Mouse (Mus musculus) heart, adult 2 months (tissue): ENCODE results near the gene Zbtb32. TPM values are rescaled to one million over a fixed set of nuclear protein-coding genes. Genes with fewer than 3 reads are reported as not detected.

Experiments
- DNase-seq, 2 experiments: peaks; one replicate each; pipeline ENCODE4 v3.0.0; 2021
- H3K27ac ChIP-seq: fragments of 200-600 bp; 2 replicates; pipeline ENCODE4 v1.8.1; 2022
- H3K27me3 ChIP-seq: fragments of 200-500 bp; 2 replicates; pipeline ENCODE4 v1.6.1; 2012; ENCODE audit warnings: mild to moderate bottlenecking, low read length, inconsistent platforms, mixed read lengths; ENCODE audit not compliant: control insufficient read depth, insufficient read depth
- H3K36me3 ChIP-seq: fragments of 200-500 bp; 2 replicates; pipeline ENCODE4 v1.6.1; 2012; ENCODE audit warnings: low read length, inconsistent platforms; ENCODE audit not compliant: control insufficient read depth, insufficient read depth
- H3K4me1 ChIP-seq: fragments of 200-500 bp; 2 replicates; pipeline ENCODE4 v1.6.1; 2011; ENCODE audit warnings: low read length; ENCODE audit not compliant: control insufficient read depth, insufficient read depth
- H3K4me3 ChIP-seq: fragments of 200-600 bp; 2 replicates; pipeline ENCODE4 v1.8.1; 2022
- H3K79me2 ChIP-seq: fragments of 200-500 bp; replicated peaks from 2 replicates; pipeline ENCODE4 v1.6.1; 2012; ENCODE audit warnings: mild to moderate bottlenecking, inconsistent platforms, low read length, moderate library complexity, mixed read lengths; ENCODE audit not compliant: control insufficient read depth, insufficient read depth
- H3K9ac ChIP-seq: fragments of 200-500 bp; 2 replicates; pipeline ENCODE4 v1.6.1; 2012; ENCODE audit warnings: low read depth, mild to moderate bottlenecking, control low read depth, inconsistent platforms, low read length, mixed read lengths
- CTCF ChIP-seq: fragments of 200-600 bp; IDR thresholded peaks from 2 replicates; pipeline ENCODE4 v1.8.1; 2022; ENCODE audit warnings: antibody characterized with exemption, mild to moderate bottlenecking, moderate library complexity
- EP300 ChIP-seq: fragments of 200-500 bp; IDR thresholded peaks from 2 replicates; pipeline ENCODE4 v1.6.1; 2011; ENCODE audit warnings: low read depth, low read length, control low read depth; ENCODE audit not compliant: insufficient read depth
- POLR2A ChIP-seq: fragments of 200-500 bp; IDR thresholded peaks from 2 replicates; pipeline ENCODE4 v1.6.1; 2011; ENCODE audit warnings: mild to moderate bottlenecking, low read depth, low read length, control low read depth; ENCODE audit not compliant: insufficient read depth
- WGBS: fragments of 180-500 bp; shearing (Covaris S2); methylation state at CpG from one replicate; pipeline ENCODE4 v1.1.7; 2018; 5-methylcytosine and 5-hydroxymethylcytosine counted together
- intact Hi-C: fragments of 180-260 bp; cut with DNase I; formaldehyde crosslinking; loops from one replicate; pipeline ENCODE4 v1.15.1; 2025
- polyA plus RNA-seq: library from polyadenylated mRNA; depleted of rRNA; stranded (reverse); fragments of >200 nt; gene quantifications from 2 replicates; pipeline ENCODE4 v1.2.3, GENCODE M21; 2012
- total RNA-seq, 2 experiments: library from RNA; stranded (reverse); gene quantifications; 2 replicates each; pipeline ENCODE4 v1.2.3; 2021

Gene Zbtb32
- total and polyA plus RNA-seq, 3 experiments, result 0.11 to 0.64 TPM; not detected in 1

DNA sequence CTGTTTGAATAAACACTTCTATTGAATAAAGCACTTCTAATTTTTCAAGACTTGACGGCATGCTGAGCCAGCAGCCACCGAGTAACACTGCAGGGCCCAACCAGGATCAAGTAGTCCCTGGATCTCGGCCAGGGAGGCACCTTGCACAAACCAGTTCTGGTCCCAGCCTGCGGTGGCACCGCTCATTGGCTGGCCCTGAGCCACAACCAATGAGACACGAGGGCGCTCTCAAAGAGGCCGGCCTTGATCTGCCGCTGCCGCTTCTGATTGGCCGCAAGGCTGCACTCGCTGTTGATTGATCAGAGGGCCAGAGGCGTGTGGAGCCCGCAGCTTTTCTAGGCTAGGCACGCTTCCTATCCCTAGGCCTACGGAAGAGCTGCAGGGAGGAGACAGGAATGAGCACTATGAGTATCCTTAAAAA, 1.2 kb upstream of the Zbtb32 start:
- Histone ChIP-seq H3K9ac (no peak overlapping the region), H3K36me3 (no peaks in the 10 kb centered on the region), H3K79me2 (no peaks in the 10 kb centered on the region), H3K4me3 (no peak overlapping the region), H3K27me3 (no peaks in the 10 kb centered on the region), H3K27ac (no peak overlapping the region), H3K4me1 (no peaks in the 10 kb centered on the region)
- intact Hi-C loops, result loop anchor here (10.0 kb wide), 1 partner anchor 355 kb away; the partner anchor contains the start of gene Usf2
- TF ChIP-seq EP300 (no peak), POLR2A (no peak), CTCF (no peak)
- WGBS, result under 1% methylated on average over 16 of the region's 16 CpGs
- DNase-seq, result peak; percentile 73 to 88

DNA sequence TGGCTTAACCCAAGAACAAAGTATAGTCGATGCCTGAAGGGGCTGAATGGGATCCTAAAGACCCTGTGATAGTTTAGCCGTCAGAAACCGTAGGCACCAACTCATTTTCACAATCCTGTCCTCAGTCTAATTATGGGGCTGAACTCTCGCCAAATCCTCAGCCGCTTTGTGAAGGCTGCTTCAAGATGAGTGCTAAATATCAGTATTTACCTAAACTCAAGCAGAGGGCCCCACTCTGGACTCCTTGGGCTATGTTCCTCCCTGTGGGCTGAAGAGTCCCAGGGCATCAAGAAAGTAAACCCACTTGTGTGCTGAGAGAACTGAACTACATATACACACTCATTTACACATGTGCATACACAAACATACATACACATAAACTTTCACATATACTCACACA, 1.9 kb downstream of the Zbtb32 start:
- H3K36me3 ChIP-seq, result no peaks in the 10 kb centered on the region
- no peaks in the 10 kb centered on the region for H3K27me3 ChIP-seq
- H3K4me3 ChIP-seq, result no peak overlapping the region
- 60% methylated on average over 5 of the region's 5 CpGs for WGBS
- H3K4me1 ChIP-seq, result no peaks in the 10 kb centered on the region
- H3K27ac ChIP-seq, result no peak overlapping the region
- H3K79me2 ChIP-seq, result no peaks in the 10 kb centered on the region
- no peak for TF ChIP-seq CTCF
- no peak for TF ChIP-seq EP300
- no peak for TF ChIP-seq POLR2A
- DNase-seq, result no peak
- H3K9ac ChIP-seq, result no peak overlapping the region
- intact Hi-C loops, result loop anchor here (10.0 kb wide), 1 partner anchor 358 kb away; the partner anchor contains the start of gene Usf2

DNA sequence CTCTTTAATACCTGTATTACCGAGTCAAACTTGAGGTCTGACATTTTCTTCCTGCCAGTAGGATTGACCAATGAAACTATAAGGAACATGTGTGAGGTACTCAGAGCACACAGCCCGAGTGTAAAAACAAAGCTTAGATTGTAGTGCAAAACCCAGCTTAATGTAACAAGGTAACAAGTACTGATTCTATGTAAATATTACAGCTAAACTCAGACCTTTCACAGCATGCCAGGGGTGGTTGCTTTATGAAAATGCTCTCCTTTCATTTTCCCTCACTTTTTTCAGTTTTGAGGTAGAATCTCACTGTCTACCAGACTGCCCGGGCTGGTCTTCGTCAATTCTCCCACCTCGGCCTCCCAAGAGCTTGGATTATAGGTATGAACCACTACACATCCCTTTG, 2.6 kb downstream of the Zbtb32 start:
- Histone ChIP-seq H3K27ac (no peak overlapping the region), H3K4me1 (no peaks in the 10 kb centered on the region), H3K79me2 (no peaks in the 10 kb centered on the region), H3K9ac (no peak overlapping the region), H3K36me3 (no peaks in the 10 kb centered on the region), H3K4me3 (no peak overlapping the region), H3K27me3 (no peaks in the 10 kb centered on the region)
- TF ChIP-seq EP300 (no peak), CTCF (no peak), POLR2A (no peak)
- no peak for DNase-seq
- WGBS, result 69% methylated on average over 5 of the region's 5 CpGs
- intact Hi-C loops, result loop anchor here (10.0 kb wide), 1 partner anchor 359 kb away; the partner anchor contains the start of gene Usf2

DNA sequence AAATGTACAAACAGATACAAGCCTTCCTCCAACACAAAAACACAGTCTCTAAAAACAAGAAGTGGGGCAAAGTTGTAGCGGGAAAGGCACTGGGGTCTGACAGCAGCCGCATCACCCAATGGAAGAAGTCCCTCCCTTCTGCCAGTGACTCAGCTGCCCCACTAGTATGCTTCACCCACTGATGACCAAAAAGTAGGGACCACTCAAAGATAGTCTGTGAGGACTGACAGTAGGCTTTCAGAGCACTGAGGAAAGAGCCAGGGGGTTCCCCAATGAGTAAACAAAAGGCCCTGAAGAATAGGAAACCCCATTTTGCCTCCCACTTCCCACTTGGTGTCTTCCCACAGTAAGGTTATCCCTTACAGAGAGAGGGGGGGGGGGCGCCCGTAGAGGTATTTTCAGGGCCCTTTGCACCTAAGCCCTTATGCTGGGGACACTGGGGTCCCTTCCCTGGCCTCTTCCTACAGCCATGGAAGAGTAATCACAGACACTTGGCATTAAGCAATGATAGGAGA, 4.1 kb downstream of the Zbtb32 start:
- H3K27ac ChIP-seq, result no peak overlapping the region
- intact Hi-C loops, result loop anchor here (5.0 to 10.0 kb wide), 2 partner anchors 268 to 360 kb away; partner anchors contain the start of genes Ffar1 and Usf2
- TF ChIP-seq EP300 (no peak), POLR2A (no peak), CTCF (no peak)

DNA sequence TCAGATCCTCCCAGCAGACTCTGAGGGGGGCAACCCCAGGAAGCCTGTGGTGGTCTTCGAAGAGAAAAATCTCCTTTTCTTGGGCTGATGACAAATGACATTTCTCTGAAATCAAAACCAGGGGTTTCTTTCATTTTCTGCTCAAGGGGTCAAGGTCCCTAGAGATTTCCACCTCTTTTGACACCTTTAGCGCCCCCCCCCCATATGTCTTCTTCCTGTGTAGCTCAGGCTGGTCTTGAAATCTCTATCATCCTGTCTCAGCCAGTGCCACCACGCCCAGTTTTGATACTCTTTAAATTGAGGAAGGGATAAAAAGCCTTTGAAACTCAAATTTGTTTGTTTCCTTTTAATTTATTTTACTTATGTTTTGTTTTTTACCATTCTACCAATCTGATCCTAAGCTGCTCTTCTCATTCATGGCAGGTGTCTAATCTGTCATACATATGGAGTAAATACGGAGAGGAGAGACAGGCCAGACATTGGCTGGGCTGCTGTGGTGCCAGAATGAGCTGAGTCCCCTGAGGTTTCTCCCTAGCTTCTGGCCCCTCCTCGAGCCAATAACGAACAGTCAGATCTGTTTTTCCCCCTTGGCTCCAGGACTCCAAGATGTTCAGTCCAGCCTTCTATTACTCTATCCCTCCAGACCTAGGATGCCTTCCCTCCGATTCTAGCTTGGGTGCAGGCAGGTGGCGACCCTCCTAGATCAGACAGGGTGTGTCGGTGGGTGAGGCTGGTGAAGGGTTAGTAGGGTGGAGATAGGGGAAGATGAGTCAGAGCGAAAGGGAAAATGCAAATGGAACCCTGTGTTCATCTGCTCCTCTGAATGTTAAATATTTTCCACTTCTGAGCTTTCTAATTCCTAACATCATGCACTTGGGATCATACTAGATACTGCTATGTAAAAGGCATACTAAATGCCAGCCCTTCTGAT, 4.9 kb downstream of the Zbtb32 start:
- no peaks in the 10 kb centered on the region for H3K27me3 ChIP-seq
- DNase-seq, result no peak
- H3K27ac ChIP-seq, result no peak overlapping the region
- no peak overlapping the region for H3K4me3 ChIP-seq
- H3K36me3 ChIP-seq, result no peaks in the 10 kb centered on the region
- no peaks in the 10 kb centered on the region for H3K79me2 ChIP-seq
- TF ChIP-seq EP300 (no peak), POLR2A (no peak), CTCF (no peak)
- intact Hi-C loops, result loop anchor here (5.0 to 10.0 kb wide), 2 partner anchors 268 to 361 kb away; partner anchors contain the start of genes Ffar1 and Usf2
- H3K9ac ChIP-seq, result no peak overlapping the region
- WGBS, result 59% methylated on average over 10 of the region's 10 CpGs
- no peaks in the 10 kb centered on the region for H3K4me1 ChIP-seq

More for the DNA sequence above, 4.1 kb downstream of the Zbtb32 start:
- WGBS, result 49% methylated on average over 4 of the region's 4 CpGs
- DNase-seq, result no peak
- no peak overlapping the region for H3K9ac ChIP-seq
- H3K4me3 ChIP-seq, result no peak overlapping the region
- H3K36me3 ChIP-seq, result no peaks in the 10 kb centered on the region
- H3K4me1 ChIP-seq, result no peaks in the 10 kb centered on the region
- no peaks in the 10 kb centered on the region for H3K27me3 ChIP-seq
- H3K79me2 ChIP-seq, result no peaks in the 10 kb centered on the region
